Mouse (Mus musculus) heart, embryonic 12.5 days (tissue): ENCODE measurements around the gene Ldlr. TPM values are rescaled to one million over a fixed set of nuclear protein-coding genes. Genes with fewer than 3 reads are reported as not detected.
"Not testable (repeated sequence)": the region's sequence is repeated elsewhere in the genome, so short reads cannot be mapped to it uniquely, and the experiment has no call there.

Experiments used
- ATAC-seq: fragments of 200-750 bp; cut with Nextera tagmentation; 2 replicates; pipeline ENCODE4 v1.8.0; 2017; ENCODE audit warnings: moderate TSS enrichment, moderate library complexity; ENCODE audit not compliant: insufficient number of reproducible peaks, low FRiP score
- H3K27ac ChIP-seq: fragments of 300-500 bp; sonication (generic); 2 replicates; pipeline ENCODE4 v1.5.1; 2016; ENCODE audit warnings: mild to moderate bottlenecking, moderate library complexity; ENCODE audit not compliant: poor library complexity, severe bottlenecking
- H3K27me3 ChIP-seq: fragments of 300-500 bp; sonication (generic); replicated peaks from 2 replicates; pipeline ENCODE4 v1.6.1; 2016; ENCODE audit warnings: mild to moderate bottlenecking, moderate library complexity
- H3K36me3 ChIP-seq: fragments of 300-500 bp; sonication (generic); 2 replicates; pipeline ENCODE4 v1.6.1; 2016; ENCODE audit warnings: mild to moderate bottlenecking, moderate library complexity
- H3K4me1 ChIP-seq: fragments of 300-500 bp; sonication (generic); replicated peaks from 2 replicates; pipeline ENCODE4 v1.6.1; 2016; ENCODE audit warnings: mild to moderate bottlenecking
- H3K4me2 ChIP-seq: fragments of 300-500 bp; sonication (generic); 2 replicates; pipeline ENCODE4 v1.6.1; 2016; ENCODE audit warnings: mild to moderate bottlenecking, moderate library complexity
- H3K4me3 ChIP-seq: fragments of 300-500 bp; sonication (generic); 2 replicates; pipeline ENCODE4 v1.5.1; 2016; ENCODE audit warnings: mild to moderate bottlenecking
- H3K9ac ChIP-seq: fragments of 300-500 bp; sonication (generic); 2 replicates; pipeline ENCODE4 v1.6.1; 2016; ENCODE audit warnings: mild to moderate bottlenecking, moderate library complexity
- H3K9me3 ChIP-seq: fragments of 300-500 bp; sonication (generic); replicated peaks from 2 replicates; pipeline ENCODE4 v1.6.1; 2016; ENCODE audit warnings: mild to moderate bottlenecking, moderate library complexity
- WGBS: fragments of 180-500 bp; shearing (Covaris S2); methylation state at CpG from one replicate; pipeline ENCODE4 v1.1.7; 2016; 5-methylcytosine and 5-hydroxymethylcytosine counted together
- polyA plus RNA-seq: library from polyadenylated mRNA; unstranded; fragments of >200 nt; fragmentation: Nextera tagmentation; extraction: Ambion mirVana; gene quantifications from 2 replicates; pipeline ENCODE4 v1.2.1, GENCODE M21; 2016

The Ldlr gene
- polyA plus RNA-seq, 1 experiment from 2014 or later = 26.0 TPM

GRCm38 (mm10) chr9:21697121-21697520 is 26.2 kb upstream of the Ldlr start:
- H3K27me3 ChIP-seq = no peaks in the 10 kb centered on the region
- no peak for ATAC-seq
- H3K4me2 ChIP-seq = no peak overlapping the region
- WGBS = 84% methylated on average over 6 of the region's 6 CpGs
- H3K36me3 ChIP-seq = peaks cover 86% of the 10 kb centered on the region
- H3K9ac ChIP-seq = no peak overlapping the region
- H3K4me3 ChIP-seq = no peak overlapping the region
- no peaks in the 10 kb centered on the region for H3K4me1 ChIP-seq
- no peak overlapping the region for H3K27ac ChIP-seq
- no peaks in the 10 kb centered on the region for H3K9me3 ChIP-seq

DNA sequence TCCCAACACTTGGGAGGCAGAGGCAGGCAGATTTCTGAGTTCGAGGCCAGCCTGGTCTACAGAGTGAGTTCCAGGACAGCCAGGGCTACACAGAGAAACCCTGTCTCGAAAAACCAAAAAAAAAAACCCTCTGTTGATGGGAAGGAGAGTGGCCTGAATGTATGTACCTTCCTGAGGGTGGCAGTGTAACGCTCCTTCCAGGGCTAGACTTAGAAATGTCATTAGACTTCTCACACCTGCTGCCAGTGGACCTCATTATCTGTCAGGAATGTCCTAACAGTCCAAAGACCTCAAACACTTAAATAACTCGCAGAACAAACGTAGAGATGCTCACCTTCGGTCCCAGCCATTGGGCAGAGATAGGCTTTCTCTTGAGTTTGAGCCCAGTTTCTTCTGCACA is 24.0 kb upstream of the Ldlr start:
- not testable (repeated sequence) for H3K4me3 ChIP-seq, H3K27me3 ChIP-seq, H3K27ac ChIP-seq, H3K4me1 ChIP-seq, H3K9ac ChIP-seq, H3K4me2 ChIP-seq, H3K9me3 ChIP-seq, ATAC-seq
- peaks cover 88% of the 10 kb centered on the region for H3K36me3 ChIP-seq
- WGBS = 72% methylated on average over 6 of the region's 6 CpGs

GRCm38 (mm10) chr9:21701091-21701490 is 22.2 kb upstream of the Ldlr start:
- Histone ChIP-seq H3K4me1 (no peaks in the 10 kb centered on the region), H3K27me3 (no peaks in the 10 kb centered on the region), H3K9ac (no peak overlapping the region), H3K4me2 (no peak overlapping the region), H3K4me3 (no peak overlapping the region), H3K9me3 (no peaks in the 10 kb centered on the region), H3K36me3 (peaks cover 84% of the 10 kb centered on the region), H3K27ac (no peak overlapping the region)
- whole genome bisulfite sequencing = 92% methylated on average over 14 of the region's 14 CpGs
- no peak for ATAC-seq

- no peak overlapping the region for H3K9ac ChIP-seq
- peaks cover 93% of the 10 kb centered on the region for H3K36me3 ChIP-seq
- H3K27me3 ChIP-seq = no peaks in the 10 kb centered on the region
- H3K27ac ChIP-seq = no peak overlapping the region
- 93% methylated on average over 7 of the region's 7 CpGs for WGBS
- H3K4me1 ChIP-seq = no peaks in the 10 kb centered on the region
- no peaks in the 10 kb centered on the region for H3K9me3 ChIP-seq
- no peak overlapping the region for H3K4me2 ChIP-seq
- no peak for ATAC-seq
- H3K4me3 ChIP-seq = no peak overlapping the region
Observed at GRCm38 (mm10) chr9:21703494-21703893, 19.8 kb upstream of the Ldlr start.

GRCm38 (mm10) chr9:21706085-21706484 is 17.2 kb upstream of the Ldlr start:
- ATAC-seq = no peak
- no peaks in the 10 kb centered on the region for H3K9me3 ChIP-seq
- H3K27me3 ChIP-seq = no peaks in the 10 kb centered on the region
- H3K9ac ChIP-seq = no peak overlapping the region
- H3K4me3 ChIP-seq = no peak overlapping the region
- WGBS = 83% methylated on average over 4 of the region's 4 CpGs
- H3K4me1 ChIP-seq = no peaks in the 10 kb centered on the region
- no peak overlapping the region for H3K27ac ChIP-seq
- H3K36me3 ChIP-seq = peaks cover 79% of the 10 kb centered on the region
- no peak overlapping the region for H3K4me2 ChIP-seq

- WGBS = 89% methylated on average over 8 of the region's 8 CpGs
- H3K27me3 ChIP-seq = no peaks in the 10 kb centered on the region
- no peak overlapping the region for H3K9ac ChIP-seq
- no peak overlapping the region for H3K27ac ChIP-seq
- H3K4me3 ChIP-seq = no peak overlapping the region
- ATAC-seq = no peak
- no peak overlapping the region for H3K4me2 ChIP-seq
- H3K36me3 ChIP-seq = peaks cover 73% of the 10 kb centered on the region
- no peaks in the 10 kb centered on the region for H3K9me3 ChIP-seq
- no peaks in the 10 kb centered on the region for H3K4me1 ChIP-seq
Observed at GRCm38 (mm10) chr9:21706586-21707265, 16.6 kb upstream of the Ldlr start.

DNA sequence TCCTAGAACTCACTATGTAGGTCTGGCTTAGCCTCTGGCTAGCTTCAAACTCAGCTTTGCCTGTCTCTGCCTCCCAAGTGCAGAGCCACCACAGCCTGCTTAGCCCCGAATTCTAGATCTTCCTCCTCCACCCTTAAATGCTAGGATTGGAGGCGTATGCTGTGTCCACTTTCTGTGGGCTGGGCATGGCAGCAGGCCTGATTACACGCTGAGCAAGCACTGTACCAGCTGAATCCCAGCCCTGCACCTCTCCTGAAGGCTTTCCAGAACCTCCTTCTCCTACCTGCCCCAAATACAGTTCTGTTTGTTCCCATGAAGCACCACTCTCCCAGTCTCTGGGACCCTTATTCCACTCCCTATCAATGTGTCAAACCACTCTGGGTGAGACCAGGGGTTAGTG is 13.9 kb upstream of the Ldlr start:
- peaks cover 50% of the 10 kb centered on the region for H3K36me3 ChIP-seq
- H3K9ac ChIP-seq = no peak overlapping the region
- H3K4me1 ChIP-seq = no peaks in the 10 kb centered on the region
- no peak overlapping the region for H3K27ac ChIP-seq
- H3K4me2 ChIP-seq = no peak overlapping the region
- no peak overlapping the region for H3K4me3 ChIP-seq
- WGBS = 88% methylated on average over 3 of the region's 3 CpGs
- ATAC-seq = no peak
- no peaks in the 10 kb centered on the region for H3K9me3 ChIP-seq
- no peaks in the 10 kb centered on the region for H3K27me3 ChIP-seq

- Histone ChIP-seq H3K27ac (peak overlapping the region; percentile 53), H3K9ac (no peak overlapping the region), H3K27me3 (no peaks in the 10 kb centered on the region), H3K4me3 (no peak overlapping the region), H3K36me3 (peaks cover 4% of the 10 kb centered on the region), H3K4me2 (no peak overlapping the region; the same call in 1 of the 2 replicates), H3K9me3 (no peaks in the 10 kb centered on the region), H3K4me1 (peaks cover 14% of the 10 kb centered on the region)
- 20% methylated on average over 4 of the region's 4 CpGs for WGBS
- ATAC-seq = peak; percentile 92
Observed at GRCm38 (mm10) chr9:21715298-21715697, 8.0 kb upstream of the Ldlr start.

DNA sequence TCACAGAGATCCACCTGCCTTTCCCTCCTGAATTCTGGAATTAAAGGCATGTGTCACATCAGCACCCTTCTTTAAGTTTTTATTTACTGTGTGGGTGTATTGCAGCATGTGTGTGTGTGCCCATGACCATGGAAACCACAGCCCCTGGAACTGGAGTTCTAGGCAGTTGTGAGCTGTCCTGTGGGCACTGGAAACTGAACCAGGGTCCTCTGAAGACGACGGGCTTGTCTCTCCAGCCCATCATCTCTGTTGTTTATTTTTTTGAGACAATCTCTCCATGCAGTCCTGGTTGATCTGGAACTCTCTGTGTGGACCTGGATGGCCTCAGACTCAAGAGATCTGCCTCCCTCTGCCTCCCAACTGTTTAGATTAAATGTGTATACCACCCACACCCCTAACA is 6.3 kb upstream of the Ldlr start:
- no peak overlapping the region for H3K27ac ChIP-seq
- no peak overlapping the region for H3K4me3 ChIP-seq
- no peak overlapping the region for H3K4me2 ChIP-seq
- no peak for ATAC-seq
- no peaks in the 10 kb centered on the region for H3K27me3 ChIP-seq
- H3K36me3 ChIP-seq = peaks cover 4% of the 10 kb centered on the region
- H3K4me1 ChIP-seq = peaks cover 21% of the 10 kb centered on the region
- WGBS = 66% methylated on average over 2 of the region's 2 CpGs
- H3K9ac ChIP-seq = no peak overlapping the region
- H3K9me3 ChIP-seq = no peaks in the 10 kb centered on the region

- Histone ChIP-seq H3K4me1 (peaks cover 25% of the 10 kb centered on the region), H3K27me3 (no peaks in the 10 kb centered on the region), H3K9ac (no peak overlapping the region), H3K9me3 (no peaks in the 10 kb centered on the region), H3K36me3 (no peaks in the 10 kb centered on the region), H3K27ac (peak overlapping the region; percentile 14; the same call in 1 of the 2 replicates), H3K4me3 (no peak overlapping the region), H3K4me2 (no peak overlapping the region)
- ATAC-seq = no peak
- WGBS = 55% methylated on average over 2 of the region's 2 CpGs
Observed at GRCm38 (mm10) chr9:21721036-21721435, 2.2 kb upstream of the Ldlr start.

GRCm38 (mm10) chr9:21724147-21724536 is 859 bp downstream of the Ldlr start:
- H3K4me3 ChIP-seq = peak overlapping the region; percentile 73
- peak overlapping the region; percentile 80 for H3K9ac ChIP-seq
- H3K4me1 ChIP-seq = peaks cover 42% of the 10 kb centered on the region
- H3K9me3 ChIP-seq = no peaks in the 10 kb centered on the region
- peaks cover 10% of the 10 kb centered on the region for H3K36me3 ChIP-seq
- under 1% methylated on average over 18 of the region's 18 CpGs for WGBS
- peak overlapping the region; percentile 83 for H3K4me2 ChIP-seq
- H3K27ac ChIP-seq = peak overlapping the region; percentile 96
- ATAC-seq = peak; percentile 94
- H3K27me3 ChIP-seq = no peaks in the 10 kb centered on the region
